Mouse (Mus musculus) right cerebral cortex, postnatal 10 days (tissue): Measurements from ENCODE around the gene Acad9.
"Not testable (repeated sequence)": the region's sequence is repeated elsewhere in the genome, so short reads cannot be mapped to it uniquely, and the experiment has no call there.

Source experiments
- DNase-seq, 2 experiments: peaks; one replicate each; pipeline ENCODE4 v3.0.0; 2021; ENCODE audit warnings: low spot score in 2 of 2

The Acad9 gene

GRCm38 (mm10) chr3:36087591-36087990 is 21.8 kb downstream of the Acad9 start:
- DNase-seq: no peak

DNA sequence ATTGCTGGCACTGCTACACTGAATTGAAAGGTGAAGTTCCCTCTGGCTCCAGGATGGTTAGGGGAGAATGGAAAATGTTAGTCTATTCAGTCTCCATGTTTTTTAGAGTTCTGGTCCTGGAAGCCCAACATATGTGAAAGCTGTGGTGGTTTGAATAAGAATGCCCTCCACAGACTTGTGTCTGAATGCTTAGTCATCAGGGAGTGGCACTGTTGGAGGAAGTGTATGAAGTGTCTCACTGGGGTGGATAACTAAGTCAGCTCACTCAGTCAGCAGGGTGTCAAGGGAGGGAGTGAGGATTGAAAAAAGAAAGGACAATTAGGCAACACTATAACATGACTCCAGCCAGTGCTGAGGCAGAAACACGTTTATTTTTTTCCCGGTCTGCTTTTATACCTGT is 29.6 kb downstream of the Acad9 start:
- DNase-seq: no peak

DNA sequence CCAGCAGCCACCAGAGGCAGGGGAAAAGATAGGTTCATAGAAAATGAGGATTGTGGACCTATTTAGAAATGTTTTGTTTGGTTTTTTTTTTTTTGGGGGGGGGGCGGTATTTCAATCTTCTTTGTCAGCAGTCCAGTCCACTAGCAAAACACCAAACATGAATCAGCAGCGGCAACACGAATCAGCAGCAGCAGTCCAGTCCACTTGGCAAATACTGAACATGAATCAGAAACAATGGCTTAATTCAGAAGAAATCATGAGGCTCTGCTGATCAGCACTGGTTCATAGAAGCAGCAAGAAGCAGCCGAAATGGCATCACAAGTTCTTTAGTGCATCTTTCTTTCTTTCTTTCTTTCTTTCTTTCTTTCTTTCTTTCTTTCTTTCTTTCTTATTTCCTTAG is 50.3 kb downstream of the Acad9 start:
- DNase-seq: no peak

GRCm38 (mm10) chr3:36119684-36120548 is 54.1 kb downstream of the Acad9 start:
- no peak for DNase-seq

- not testable (repeated sequence) for DNase-seq
Measured at GRCm38 (mm10) chr3:36126176-36126575, 60.4 kb downstream of the Acad9 start.

DNA sequence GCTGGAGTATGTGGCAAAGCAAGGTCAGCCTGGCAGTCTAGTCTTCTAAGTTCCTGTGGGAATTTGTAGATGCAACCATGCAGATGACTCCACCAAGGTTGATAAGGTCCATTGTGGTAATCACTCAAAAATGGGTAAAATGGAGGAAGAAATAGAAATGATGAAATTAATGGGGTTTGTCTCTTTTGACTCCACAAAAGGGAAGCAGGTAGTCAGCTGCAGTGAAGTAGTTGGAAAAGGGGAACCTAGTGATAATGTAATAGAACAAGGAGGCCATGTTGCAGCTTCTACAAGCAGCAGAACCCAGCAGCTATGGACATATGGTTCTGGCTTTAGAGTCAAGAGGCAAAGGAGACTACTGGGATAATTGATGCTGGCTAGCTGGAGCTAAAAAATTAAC is 70.4 kb downstream of the Acad9 start:
- no peak for DNase-seq

- no peak for DNase-seq
Measured at GRCm38 (mm10) chr3:36137560-36137959, 71.8 kb downstream of the Acad9 start.

DNA sequence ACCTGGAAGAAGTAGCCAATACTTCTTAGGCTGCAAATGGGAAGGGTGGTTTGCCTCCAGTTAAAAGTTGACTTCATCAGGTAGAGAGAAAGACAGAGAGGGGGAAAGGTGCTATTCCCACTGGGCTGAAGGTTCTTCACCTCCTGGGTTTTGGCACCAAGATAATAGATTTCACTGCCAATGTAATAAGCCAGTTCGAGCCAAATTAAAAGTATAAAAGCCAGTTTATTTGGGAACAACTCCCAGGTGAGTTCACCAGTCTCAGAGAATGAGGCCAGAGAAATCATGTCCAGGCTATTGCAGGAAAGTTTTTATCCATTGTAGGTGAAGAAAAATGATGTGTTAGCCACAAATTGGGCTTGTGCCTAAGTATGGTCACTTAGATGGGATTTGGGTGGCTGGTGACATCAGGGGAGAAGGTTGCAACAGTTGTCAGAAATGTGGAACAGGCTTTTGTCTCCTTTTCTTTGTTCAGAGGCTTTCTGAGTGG is 72.4 kb downstream of the Acad9 start:
- DNase-seq: no peak

DNA sequence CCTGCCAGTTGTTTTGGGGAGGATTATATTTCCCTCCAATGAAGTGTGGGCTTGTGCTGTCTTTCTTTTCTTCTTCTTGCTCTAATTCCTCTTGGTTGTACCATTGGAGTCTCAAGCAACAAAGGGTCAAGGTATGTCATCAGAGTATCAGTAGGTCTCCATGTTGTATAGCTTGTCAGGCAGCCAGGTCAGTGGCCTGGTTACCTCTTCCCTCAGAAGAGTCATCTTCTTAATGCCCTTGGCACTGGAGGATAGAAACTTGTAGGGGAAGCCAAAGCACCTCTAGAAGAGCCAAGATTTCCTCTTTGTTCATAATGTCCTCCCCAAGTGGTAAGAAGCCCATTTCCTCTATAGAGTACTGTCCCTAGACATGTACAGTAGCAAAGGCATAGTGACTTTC is 73.2 kb downstream of the Acad9 start:
- no peak for DNase-seq
